Mouse (Mus musculus): Measurements from ENCODE around the gene Serpine1. TPM values are rescaled to one million over a fixed set of nuclear protein-coding genes. Genes with fewer than 3 reads are reported as not detected.

The Serpine1 gene
- polyA plus RNA-seq, 1 experiment: not detected

GRCm38 (mm10) chr5:137028561-137029272, 43.4 kb downstream of the Serpine1 start:
- peaks cover 24% of the 10 kb centered on the region for H3K9me3 ChIP-seq (ENCODE audit: control insufficient read depth, low read length)
- peaks cover 100% of the 10 kb centered on the region for H3K27me3 ChIP-seq (ENCODE audit: control insufficient read depth)
- peaks cover 50% of the 10 kb centered on the region for H3K4me1 ChIP-seq (ENCODE audit: control insufficient read depth)
- no peak overlapping the region for H3K4me3 ChIP-seq (replicated peaks)
- TF ChIP-seq TAL1 (IDR thresholded peaks at IDR 0.05; ENCODE audit: low read length): no peak
- TF ChIP-seq GATA1 (IDR thresholded peaks at IDR 0.05; ENCODE audit: low read length): no peak
- no peaks in the 10 kb centered on the region for H3K36me3 ChIP-seq (ENCODE audit: control insufficient read depth)

GRCm38 (mm10) chr5:137026092-137026491, 46.0 kb downstream of the Serpine1 start, which contains the start of gene Vgf:
Vgf (plus strand) TSS chr5:137026392.
- Histone ChIP-seq H3K4me1 (ENCODE audit: control insufficient read depth) (peaks cover 25% of the 10 kb centered on the region), H3K9me3 (ENCODE audit: control insufficient read depth, low read length) (peaks cover 17% of the 10 kb centered on the region), H3K4me3 (replicated peaks) (no peak within 1 kb of the TSS), H3K27me3 (ENCODE audit: control insufficient read depth) (peaks cover 89% of the 10 kb centered on the region), H3K36me3 (ENCODE audit: control insufficient read depth) (no peaks in the 10 kb centered on the region)
- TF ChIP-seq GATA1 (IDR thresholded peaks at IDR 0.05; ENCODE audit: low read length): no peak
- no peak for TF ChIP-seq TAL1 (IDR thresholded peaks at IDR 0.05; ENCODE audit: low read length)

- H3K9me3 ChIP-seq (ENCODE audit: control insufficient read depth, low read length): peaks cover 9% of the 10 kb centered on the region
- peaks cover 15% of the 10 kb centered on the region for H3K4me1 ChIP-seq (ENCODE audit: control insufficient read depth)
- H3K27me3 ChIP-seq (ENCODE audit: control insufficient read depth): peaks cover 84% of the 10 kb centered on the region
- H3K36me3 ChIP-seq (ENCODE audit: control insufficient read depth): no peaks in the 10 kb centered on the region
- no peak overlapping the region for H3K4me3 ChIP-seq (replicated peaks)
- no peak for TF ChIP-seq TAL1 (IDR thresholded peaks at IDR 0.05; ENCODE audit: low read length)
- TF ChIP-seq GATA1 (IDR thresholded peaks at IDR 0.05; ENCODE audit: low read length): no peak
These were observed 46.9 kb downstream of the Serpine1 start for GRCm38 (mm10) chr5:137025132-137025531.

GRCm38 (mm10) chr5:137024318-137024717, 47.8 kb downstream of the Serpine1 start:
- TF ChIP-seq TAL1 (IDR thresholded peaks at IDR 0.05; ENCODE audit: low read length): no peak
- TF ChIP-seq GATA1 (IDR thresholded peaks at IDR 0.05; ENCODE audit: low read length): no peak

GRCm38 (mm10) chr5:137015913-137016312, 56.2 kb downstream of the Serpine1 start:
- Histone ChIP-seq H3K9me3 (ENCODE audit: control insufficient read depth, low read length) (peaks cover 9% of the 10 kb centered on the region), H3K4me3 (replicated peaks) (no peak overlapping the region), H3K36me3 (ENCODE audit: control insufficient read depth) (no peaks in the 10 kb centered on the region), H3K27me3 (ENCODE audit: control insufficient read depth) (0 out of 2 replicates have a peak, but pooled peaks cover 3% of the 10 kb centered on the region), H3K4me1 (ENCODE audit: control insufficient read depth) (no peaks in the 10 kb centered on the region)
- TF ChIP-seq GATA1 (IDR thresholded peaks at IDR 0.05; ENCODE audit: low read length) (no peak), TAL1 (IDR thresholded peaks at IDR 0.05; ENCODE audit: low read length) (no peak)

More at GRCm38 (mm10) chr5:137024318-137024717, 47.8 kb downstream of the Serpine1 start:
- H3K9me3 ChIP-seq (ENCODE audit: control insufficient read depth, low read length): peaks cover 3% of the 10 kb centered on the region
- H3K4me1 ChIP-seq (ENCODE audit: control insufficient read depth): peaks cover 7% of the 10 kb centered on the region
- no peak overlapping the region for H3K4me3 ChIP-seq (replicated peaks)
- peaks cover 75% of the 10 kb centered on the region for H3K27me3 ChIP-seq (ENCODE audit: control insufficient read depth)
- H3K36me3 ChIP-seq (ENCODE audit: control insufficient read depth): no peaks in the 10 kb centered on the region

- H3K9me3 ChIP-seq (ENCODE audit: control insufficient read depth, low read length): peaks cover 9% of the 10 kb centered on the region
- TF ChIP-seq TAL1 (IDR thresholded peaks at IDR 0.05; ENCODE audit: low read length) (no peak), GATA1 (IDR thresholded peaks at IDR 0.05; ENCODE audit: low read length) (no peak)
- H3K4me1 ChIP-seq (ENCODE audit: control insufficient read depth): no peaks in the 10 kb centered on the region
- no peaks in the 10 kb centered on the region for H3K36me3 ChIP-seq (ENCODE audit: control insufficient read depth)
- H3K4me3 ChIP-seq (replicated peaks): no peak overlapping the region
- peaks cover 13% of the 10 kb centered on the region for H3K27me3 ChIP-seq (ENCODE audit: control insufficient read depth)
These were observed 59.6 kb downstream of the Serpine1 start for GRCm38 (mm10) chr5:137012401-137012950.

Other genes with a start within 250 kb of the Serpine1 start
- gene Col26a1, start 189.1 kb downstream of the Serpine1 start, polyA plus RNA-seq (2012): 0.02 TPM in 2 replicates
- 0.02 and 0.24 TPM in 2 replicates for gene Ift22, start 164.1 kb downstream of the Serpine1 start, polyA plus RNA-seq (2012)
- gene Fis1, start 119.0 kb downstream of the Serpine1 start, polyA plus RNA-seq (2012): 325 and 364 TPM in 2 replicates
- gene Cldn15, start 105.7 kb downstream of the Serpine1 start, polyA plus RNA-seq (2012): 0.03 and 0.04 TPM in 2 replicates
- 1.8 and 3.6 TPM in 2 replicates for gene Plod3, start 85.2 kb downstream of the Serpine1 start, polyA plus RNA-seq (2012)
- 55.9 and 77.3 TPM in 2 replicates for gene Znhit1, start 84.2 kb downstream of the Serpine1 start, polyA plus RNA-seq (2012)
- 0.10 and 0.17 TPM in 2 replicates for gene Vgf, start 45.9 kb downstream of the Serpine1 start, polyA plus RNA-seq (2012)
- gene Ap1s1, start 26.1 kb downstream of the Serpine1 start, polyA plus RNA-seq (2012): 11.7 and 12.6 TPM in 2 replicates
- gene Trim56, start 43.9 kb upstream of the Serpine1 start, polyA plus RNA-seq (2012): 3.3 and 3.5 TPM in 2 replicates
- gene Muc3, start 77.1 kb upstream of the Serpine1 start, polyA plus RNA-seq (2012): not detected in 2 replicates
- gene Muc3a, start 140.1 kb upstream of the Serpine1 start, polyA plus RNA-seq (2012): not detected in 2 replicates
- 29.5 and 30.9 TPM in 2 replicates for gene Ache, start 215.3 kb upstream of the Serpine1 start, polyA plus RNA-seq (2012)
- 14.1 and 16.4 TPM in 2 replicates for gene Ufsp1, start 222.4 kb upstream of the Serpine1 start, polyA plus RNA-seq (2012)
- 73.3 and 89.6 TPM in 2 replicates for gene Srrt, start 235.4 kb upstream of the Serpine1 start, polyA plus RNA-seq (2012)
- 0.51 and 0.54 TPM in 2 replicates for gene Trip6, start 242.1 kb upstream of the Serpine1 start, polyA plus RNA-seq (2012)

All from erythroblast, embryonic 14.5 days (primary cell).